Mouse (Mus musculus): ENCODE measurements around the gene Nrsn1.

GRCm38 (mm10) chr13:25218394-25218793 lies 51.9 kb downstream of the Nrsn1 start:
- TF ChIP-seq POLR2A (IDR thresholded peaks at IDR 0.05; ENCODE audit: control insufficient read depth, low read depth, low read length) (no peak), CTCF (IDR thresholded peaks at IDR 0.05; ENCODE audit: control insufficient read depth, insufficient read depth, insufficient replicate concordance, low read depth, low read length) (no peak)
